Mouse (Mus musculus) neural tube, embryonic 10.5 days (tissue): Measurements from ENCODE around the gene Cpa2.
A peak's percentile ranks its signal among the peaks of the same experiment; 100 is the strongest.

Experiments
- DNase-seq: peaks from one replicate; pipeline ENCODE4 v3.0.0-alpha.2; 2017; ENCODE audit warnings: low spot score; ENCODE audit errors: extremely low spot score

The Cpa2 gene

GRCm38 (mm10) chr6:30541009-30541799 is at the start of gene Cpa2:
TSS of gene Cpa2 (plus strand) at chr6:30541582.
- DNase-seq = no peak

GRCm38 (mm10) chr6:30499049-30499448 is 42.3 kb upstream of the Cpa2 start:
- DNase-seq = no peak

GRCm38 (mm10) chr6:30508824-30509223 is 32.6 kb upstream of the Cpa2 start:
- DNase-seq = no peak

- DNase-seq = peak; percentile 99
Measured at GRCm38 (mm10) chr6:30509265-30510239, 31.8 kb upstream of the Cpa2 start, which contains the start of the genes Tmem209 and Ssmem1. TSS of gene Tmem209 (minus strand) at chr6:30509783. TSS of gene Ssmem1 (plus strand) at chr6:30509849.

GRCm38 (mm10) chr6:30510291-30510690 is 31.1 kb upstream of the Cpa2 start:
- no peak for DNase-seq

GRCm38 (mm10) chr6:30514242-30514641 is 27.1 kb upstream of the Cpa2 start:
- DNase-seq = no peak

- DNase-seq = no peak
Measured at GRCm38 (mm10) chr6:30520400-30520799, 21.0 kb upstream of the Cpa2 start.

- peak; percentile 33 for DNase-seq
Measured at GRCm38 (mm10) chr6:30525456-30526332, 15.7 kb upstream of the Cpa2 start.

GRCm38 (mm10) chr6:30526586-30527515 is 14.5 kb upstream of the Cpa2 start:
- peak; percentile 63 for DNase-seq

GRCm38 (mm10) chr6:30528800-30529199 is 12.6 kb upstream of the Cpa2 start:
- no peak for DNase-seq

GRCm38 (mm10) chr6:30535340-30535739 is 6.0 kb upstream of the Cpa2 start:
- no peak for DNase-seq

- no peak for DNase-seq
Measured at GRCm38 (mm10) chr6:30538240-30538639, 3.1 kb upstream of the Cpa2 start.

- no peak for DNase-seq
Measured at GRCm38 (mm10) chr6:30538800-30539199, 2.6 kb upstream of the Cpa2 start.

- DNase-seq = no peak
Measured at GRCm38 (mm10) chr6:30542277-30542676, 895 bp downstream of the Cpa2 start.

- DNase-seq = peak; percentile 40
Measured at GRCm38 (mm10) chr6:30543077-30543476, 1.7 kb downstream of the Cpa2 start.

GRCm38 (mm10) chr6:30543851-30544250 is 2.5 kb downstream of the Cpa2 start:
- DNase-seq = peak; percentile 21

GRCm38 (mm10) chr6:30545689-30546088 is 4.3 kb downstream of the Cpa2 start:
- no peak for DNase-seq

- peak; percentile 71 for DNase-seq
Measured at GRCm38 (mm10) chr6:30546571-30547273, 5.3 kb downstream of the Cpa2 start.

- peak; percentile 77 for DNase-seq
Measured at GRCm38 (mm10) chr6:30547274-30547645, 5.9 kb downstream of the Cpa2 start.
